Mouse (Mus musculus): ENCODE data around the gene Eif4g2. TPM values are rescaled to one million over a fixed set of nuclear protein-coding genes. Genes with fewer than 3 reads are reported as not detected.

Gene Eif4g2
- total RNA-seq (2022): 1,000 to 10,000 TPM in 3 of 4 experiments, 100 to 1,000 TPM in 1; 989 to 1,111 (median 1,090) TPM

- peak; percentile 99 for DNase-seq (ENCODE audit: low spot score)
These were observed at the start of gene Eif4g2 for GRCm38 (mm10) chr7:111082822-111083732. TSS of gene Eif4g2 (minus strand) at chr7:111083030.

GRCm38 (mm10) chr7:111132596-111132995, 49.8 kb upstream of the Eif4g2 start:
- DNase-seq (ENCODE audit: low spot score): no peak

- DNase-seq (ENCODE audit: low spot score): no peak
These were observed 44.0 kb upstream of the Eif4g2 start for GRCm38 (mm10) chr7:111126636-111127395.

GRCm38 (mm10) chr7:111123761-111124546, 41.1 kb upstream of the Eif4g2 start:
- no peak for DNase-seq (ENCODE audit: low spot score)

- DNase-seq (ENCODE audit: low spot score): peak; percentile 99
These were observed 39.8 kb upstream of the Eif4g2 start for GRCm38 (mm10) chr7:111122531-111123130.

- no peak for DNase-seq (ENCODE audit: low spot score)
These were observed 39.3 kb upstream of the Eif4g2 start for GRCm38 (mm10) chr7:111122084-111122530.

- DNase-seq (ENCODE audit: low spot score): no peak
These were observed 38.7 kb upstream of the Eif4g2 start for GRCm38 (mm10) chr7:111121522-111121921.

- DNase-seq (ENCODE audit: low spot score): no peak
These were observed 26.7 kb upstream of the Eif4g2 start for GRCm38 (mm10) chr7:111109561-111109960.

GRCm38 (mm10) chr7:111109161-111109560, 26.3 kb upstream of the Eif4g2 start:
- DNase-seq (ENCODE audit: low spot score): no peak

GRCm38 (mm10) chr7:111098196-111098595, 15.4 kb upstream of the Eif4g2 start:
- DNase-seq (ENCODE audit: low spot score): no peak

GRCm38 (mm10) chr7:111095169-111095568, 12.3 kb upstream of the Eif4g2 start:
- no peak for DNase-seq (ENCODE audit: low spot score)

- DNase-seq (ENCODE audit: low spot score): no peak
These were observed 2.3 kb upstream of the Eif4g2 start for GRCm38 (mm10) chr7:111085153-111085552.

- DNase-seq (ENCODE audit: low spot score): no peak
These were observed 1.6 kb upstream of the Eif4g2 start for GRCm38 (mm10) chr7:111084443-111084842.

- no peak for DNase-seq (ENCODE audit: low spot score)
These were observed 897 bp upstream of the Eif4g2 start for GRCm38 (mm10) chr7:111083733-111084120.

GRCm38 (mm10) chr7:111082043-111082821, 598 bp downstream of the Eif4g2 start:
- DNase-seq (ENCODE audit: low spot score): peak; percentile 79

- DNase-seq (ENCODE audit: low spot score): no peak
These were observed 2.0 kb downstream of the Eif4g2 start for GRCm38 (mm10) chr7:111080876-111081275.

GRCm38 (mm10) chr7:111080026-111080425, 2.8 kb downstream of the Eif4g2 start:
- DNase-seq (ENCODE audit: low spot score): no peak

- no peak for DNase-seq (ENCODE audit: low spot score)
These were observed 4.6 kb downstream of the Eif4g2 start for GRCm38 (mm10) chr7:111078271-111078670.

GRCm38 (mm10) chr7:111075288-111075687, 7.5 kb downstream of the Eif4g2 start:
- no peak for DNase-seq (ENCODE audit: low spot score)

GRCm38 (mm10) chr7:111072410-111072809, 10.4 kb downstream of the Eif4g2 start:
- DNase-seq (ENCODE audit: low spot score): no peak

- no peak for DNase-seq (ENCODE audit: low spot score)
These were observed 12.7 kb downstream of the Eif4g2 start for GRCm38 (mm10) chr7:111070167-111070496.
